Mouse (Mus musculus) heart, postnatal 25 days (tissue): ENCODE results near the gene 1700003F12Rik. TPM values are rescaled to one million over a fixed set of nuclear protein-coding genes. Genes with fewer than 3 reads are reported as not detected.

Experiments
- total RNA-seq, 2 experiments: library from RNA; stranded (reverse); gene quantifications; 2 replicates each; pipeline ENCODE4 v1.2.3; 2021

Gene 1700003F12Rik
- total RNA-seq, 2 experiments from 2014 or later = not detected

Other genes starting within 250 kb of the 1700003F12Rik start
- gene Bpifb9b, start 239.9 kb upstream of the 1700003F12Rik start, total RNA-seq = not detected
- gene Cdk5rap1, start 174.1 kb upstream of the 1700003F12Rik start, total RNA-seq = 10 to 100 TPM; 23.1 to 25.6 TPM
- gene Snta1, start 139.0 kb upstream of the 1700003F12Rik start, total RNA-seq = 10 to 100 TPM; 88.8 to 90.4 TPM
- gene Cbfa2t2, start 110.6 kb upstream of the 1700003F12Rik start, total RNA-seq = 10 to 100 TPM; 14.3 to 18.4 TPM
- not detected for gene Actl10, start 4.7 kb downstream of the 1700003F12Rik start, total RNA-seq
- gene Necab3, start 11.8 kb downstream of the 1700003F12Rik start, total RNA-seq = under 1 TPM; 0.36 to 0.39 TPM
- 1 to 10 TPM; 1.1 to 1.2 TPM for gene E2f1, start 22.8 kb downstream of the 1700003F12Rik start, total RNA-seq
- 10 to 100 TPM; 23.9 to 26.0 TPM for gene Pxmp4, start 56.6 kb downstream of the 1700003F12Rik start, total RNA-seq
- gene Zfp341, start 66.2 kb downstream of the 1700003F12Rik start, total RNA-seq = 1 to 10 TPM; 3.0 to 3.1 TPM
- gene 4930519P11Rik, start 66.4 kb downstream of the 1700003F12Rik start, total RNA-seq = not detected
- 100 to 1,000 TPM; 112 TPM for gene Chmp4b, start 104.6 kb downstream of the 1700003F12Rik start, total RNA-seq
- gene Gm14214, start 222.9 kb downstream of the 1700003F12Rik start, total RNA-seq = not detected
- 100 to 1,000 TPM in 1 of 2 experiments, 10 to 100 TPM in 1; 95.9 to 103 TPM for gene Raly, start 244.0 kb downstream of the 1700003F12Rik start, total RNA-seq
- not detected for gene a, start 244.3 kb downstream of the 1700003F12Rik start, total RNA-seq